10 mouse cellular contexts compared by ENCODE assay signal in the genomic region with DNA sequence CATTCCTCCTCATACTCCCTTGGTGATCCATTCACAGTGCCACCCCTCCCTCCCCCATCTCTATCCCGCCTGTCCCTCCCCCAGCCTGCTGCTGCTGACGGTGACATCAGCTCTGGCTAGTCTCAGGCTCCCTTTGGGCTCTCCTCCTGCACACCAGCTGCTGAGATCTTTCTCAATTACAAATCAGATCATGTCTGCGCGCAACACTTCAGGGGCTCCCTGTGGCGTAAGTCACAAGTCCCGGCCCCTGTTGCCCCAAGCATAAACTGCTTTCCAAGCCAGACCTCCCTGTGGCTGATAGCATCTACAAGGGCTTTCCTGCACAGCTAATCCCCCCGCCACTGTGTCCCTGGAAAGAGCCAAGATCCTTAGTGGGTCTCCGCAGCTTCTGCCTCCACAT.
DNase-seq lines count a peak whose midpoint lies in the region; ATAC-seq lines count a peak whose summit lies in the region.
"Had no signal": no experiment of that assay in that cellular context is flagged by ENCODE, and none has a peak within 500 bp of the region (broad histone marks: within the 10 kb centered on the region; RNA-seq: fewer than 3 reads in every experiment).

No protein-coding gene starts in this region.

- no peaks in the 10 kb centered on the region for H3K9me3 ChIP-seq in hindbrain, embryonic 16.5 days (ENCODE audit: control insufficient read depth, low read length)

- H3K9ac ChIP-seq in hindbrain, embryonic 16.5 days (ENCODE audit: low read depth, low read length), result no peak overlapping the region

- WGBS in hindbrain, embryonic 16.5 days, result 15% methylated on average over 8 of the region's 8 CpGs

- peak; percentile 27; the same call in 1 of the 2 replicates for ATAC-seq in hindbrain, embryonic 16.5 days

- no peak overlapping the region for H3K27ac ChIP-seq in hindbrain, embryonic 16.5 days (ENCODE audit: low read depth, low read length)
- H3K27ac ChIP-seq: left cerebral cortex, adult 2 months had no signal

- no peak overlapping the region for H3K4me2 ChIP-seq in hindbrain, embryonic 16.5 days (ENCODE audit: low read length)

- H3K36me3 ChIP-seq in hindbrain, embryonic 16.5 days (ENCODE audit: control insufficient read depth, insufficient read depth, low read length), result no peaks in the 10 kb centered on the region

- DNase-seq in adrenal gland, postnatal 14 days, result peak; percentile 39
- DNase-seq in adrenal gland, postnatal 25 days, result no peak
- peak; percentile 5 to 49 for DNase-seq in lung, postnatal 4 days
- no peak for DNase-seq in lung, postnatal 36 days
- peak; percentile 32 for DNase-seq in right cerebral cortex, postnatal 14 days
- DNase-seq in cerebellum, adult 11 months, result no peak
- no peak for DNase-seq in kidney, postnatal 4 days
- DNase-seq: cerebellum, postnatal 36 days had no signal

- H3K4me3 ChIP-seq in hindbrain, embryonic 16.5 days (ENCODE audit: low read length), result no peak overlapping the region
- H3K4me3 ChIP-seq: left cerebral cortex, adult 2 months had no signal

- no peaks in the 10 kb centered on the region for H3K27me3 ChIP-seq in hindbrain, embryonic 16.5 days (replicated peaks; ENCODE audit: control insufficient read depth, insufficient read depth, low read length)

- peaks cover 11% of the 10 kb centered on the region for H3K4me1 ChIP-seq in hindbrain, embryonic 16.5 days (ENCODE audit: control insufficient read depth, insufficient read depth, low read depth, low read length)

Comparison
In these comparisons a context has a peak if more than half of its experiments do, and no peak if none do; other contexts are left out.
1. DNase-seq: peak in adrenal gland, postnatal 14 days (single experiment), lung, postnatal 4 days (2 of 2) and right cerebral cortex, postnatal 14 days (single experiment); none in adrenal gland, postnatal 25 days (single experiment), lung, postnatal 36 days (single experiment), cerebellum, adult 11 months (single experiment) and kidney, postnatal 4 days (0 of 2).